In genomic region chr5:31252151-31252550, GRCm38 (mm10) we compare ENCODE assay signal across 9 mouse cellular contexts. TPM values are rescaled to one million over a fixed set of nuclear protein-coding genes. Genes with fewer than 3 reads are reported as not detected.
DNase-seq lines count a peak whose midpoint lies in the region; ATAC-seq and TF ChIP-seq lines count a peak whose summit lies in the region.
"Had no signal": no experiment of that assay in that cellular context is flagged by ENCODE, and none has a peak within 500 bp of the region (broad histone marks: within the 10 kb centered on the region; RNA-seq: fewer than 3 reads in every experiment).

No protein-coding gene starts in this region.

- no peak for DNase-seq in lung, adult 2 months
- DNase-seq in lung, postnatal 10 days: no peak
- no peak for DNase-seq in cerebellum, postnatal 4 days (ENCODE audit: low spot score in 2 of 2)
- no peak for DNase-seq in ovary, adult 18-20 months (ENCODE audit: low spot score)

- no peak for TF ChIP-seq CTCF in lung, adult 2 months (IDR thresholded peaks at IDR 0.05; ENCODE audit: insufficient read depth, low read length)
- no peak for TF ChIP-seq CTCF in small intestine, adult 2 months (IDR thresholded peaks at IDR 0.05; ENCODE audit: extremely low read depth, insufficient read length, insufficient replicate concordance, low read depth, low read length)

- peaks cover 86% of the 10 kb centered on the region for H3K36me3 ChIP-seq in forebrain, embryonic 12.5 days (replicated peaks)
- peaks cover 10% of the 10 kb centered on the region; the same call in 1 of the 2 replicates for H3K36me3 ChIP-seq in intestine, embryonic 16.5 days (ENCODE audit: control insufficient read depth, insufficient read depth, low read length)
- H3K36me3 ChIP-seq in small intestine, adult 2 months (ENCODE audit: control insufficient read depth, insufficient read depth, low read length): peaks cover 47% of the 10 kb centered on the region

- 63% methylated on average over 10 of the region's 10 CpGs for WGBS in lung, adult 2 months
- WGBS in forebrain, embryonic 12.5 days: 44% methylated on average over 10 of the region's 10 CpGs
- 42% methylated on average over 10 of the region's 10 CpGs for WGBS in intestine, embryonic 16.5 days
- 24% methylated on average over 10 of the region's 10 CpGs for WGBS in small intestine, adult 2 months

- H3K27ac ChIP-seq in forebrain, embryonic 12.5 days: no peak overlapping the region
- peak overlapping the region; percentile 89 for H3K27ac ChIP-seq in intestine, embryonic 16.5 days (ENCODE audit: low read length)
- peak overlapping the region; percentile 80 for H3K27ac ChIP-seq in small intestine, adult 2 months (ENCODE audit: insufficient read depth, low read depth, low read length)

- no peaks in the 10 kb centered on the region for H3K9me3 ChIP-seq in forebrain, embryonic 12.5 days
- H3K9me3 ChIP-seq in intestine, embryonic 16.5 days (ENCODE audit: control insufficient read depth, low read length): no peaks in the 10 kb centered on the region

- peak overlapping the region; percentile 45 for H3K4me3 ChIP-seq in lung, adult 2 months (replicated peaks; ENCODE audit: extremely low read depth, low read depth, low read length)
- H3K4me3 ChIP-seq in forebrain, embryonic 12.5 days (replicated peaks): peak overlapping the region; percentile 27; the same call in 1 of the 2 replicates
- H3K4me3 ChIP-seq in intestine, embryonic 16.5 days (ENCODE audit: low read length): peak overlapping the region; percentile 55
- peak overlapping the region; percentile 82 for H3K4me3 ChIP-seq in small intestine, adult 2 months (ENCODE audit: low read depth, low read length)

- H3K9ac ChIP-seq in forebrain, embryonic 12.5 days: peak overlapping the region; percentile 42; the same call in 1 of the 2 replicates
- H3K9ac ChIP-seq in intestine, embryonic 16.5 days (ENCODE audit: low read depth, low read length): peak overlapping the region; percentile 67

- peaks cover 11% of the 10 kb centered on the region for H3K27me3 ChIP-seq in forebrain, embryonic 12.5 days
- H3K27me3 ChIP-seq in intestine, embryonic 16.5 days (replicated peaks; ENCODE audit: control insufficient read depth, insufficient read depth, low read length): no peaks in the 10 kb centered on the region
- H3K27me3 ChIP-seq in small intestine, adult 2 months (ENCODE audit: control insufficient read depth, insufficient read depth, low read length): no peaks in the 10 kb centered on the region

- H3K4me2 ChIP-seq in forebrain, embryonic 12.5 days: peak overlapping the region; percentile 48
- H3K4me2 ChIP-seq in intestine, embryonic 16.5 days (ENCODE audit: low read depth, low read length): peak overlapping the region; percentile 60

- no peak for TF ChIP-seq POLR2A in lung, adult 2 months (IDR thresholded peaks at IDR 0.05; ENCODE audit: borderline replicate concordance, extremely low read depth, low read depth, low read length)
- TF ChIP-seq POLR2A in small intestine, adult 2 months (IDR thresholded peaks at IDR 0.05; ENCODE audit: low read depth, low read length): no peak

- ATAC-seq in forebrain, embryonic 12.5 days (ENCODE audit: low FRiP score): no peak
- 0 out of 2 replicates have a peak, but pooled peaks have one; percentile 9 for ATAC-seq in intestine, embryonic 16.5 days

- peaks cover 8% of the 10 kb centered on the region for H3K4me1 ChIP-seq in lung, adult 2 months (ENCODE audit: control insufficient read depth, insufficient read depth, low read length)
- H3K4me1 ChIP-seq in forebrain, embryonic 12.5 days: peaks cover 11% of the 10 kb centered on the region
- H3K4me1 ChIP-seq in intestine, embryonic 16.5 days (ENCODE audit: control insufficient read depth, insufficient read depth, low read length): peaks cover 6% of the 10 kb centered on the region; the same call in 1 of the 2 replicates
- peaks cover 14% of the 10 kb centered on the region for H3K4me1 ChIP-seq in small intestine, adult 2 months (ENCODE audit: control insufficient read depth, insufficient read depth, insufficient read length, low read length)

RNA-seq across cellular contexts. Expression of gene Krtcap3, which starts 0.7 kb away (rescaled TPM):
- 71.3 and 75.9 TPM in 2 replicates for polyA plus RNA-seq in lung, adult 2 months (2012; rRNA removed)
- 4.7 and 6.7 TPM in 2 replicates for polyA plus RNA-seq in forebrain, embryonic 12.5 days (2016; fragmentation: Nextera tagmentation; extraction: Ambion mirVana)
- polyA plus RNA-seq in intestine, embryonic 16.5 days (2015; fragmentation: Nextera tagmentation; extraction: Ambion mirVana): 70.1 and 71.1 TPM in 2 replicates
- 122 and 205 TPM in 2 replicates for polyA plus RNA-seq in small intestine, adult 2 months (2012; rRNA removed)

RNA-seq across cellular contexts. Expression of gene Gm9970, which starts 11.1 kb away (rescaled TPM):
- 0.36 and 0.70 TPM in 2 replicates for polyA plus RNA-seq in lung, adult 2 months (2012; rRNA removed)
- polyA plus RNA-seq in forebrain, embryonic 12.5 days (2016; fragmentation: Nextera tagmentation; extraction: Ambion mirVana): 0.54 and 0.89 TPM in 2 replicates
- polyA plus RNA-seq in intestine, embryonic 16.5 days (2015; fragmentation: Nextera tagmentation; extraction: Ambion mirVana): 0.27 TPM in 1 of 2 replicates, not detected in the other
- polyA plus RNA-seq in small intestine, adult 2 months (2012; rRNA removed): 0.82 TPM in 1 of 2 replicates, not detected in the other
- polyA plus RNA-seq: activated CD4-positive, CD25-positive, alpha-beta regulatory T cell, adult 4 months; cortical plate, adult 2 months had no signal

RNA-seq across cellular contexts. Expression of gene Nrbp1, which starts 11.5 kb away (rescaled TPM):
- polyA plus RNA-seq in lung, adult 2 months (2012; rRNA removed): 170 and 188 TPM in 2 replicates
- polyA plus RNA-seq in forebrain, embryonic 12.5 days (2016; fragmentation: Nextera tagmentation; extraction: Ambion mirVana): 137 and 139 TPM in 2 replicates
- 132 and 140 TPM in 2 replicates for polyA plus RNA-seq in intestine, embryonic 16.5 days (2015; fragmentation: Nextera tagmentation; extraction: Ambion mirVana)
- 98.0 and 232 TPM in 2 replicates for polyA plus RNA-seq in small intestine, adult 2 months (2012; rRNA removed)

RNA-seq across cellular contexts. Expression of gene Ppm1g, which starts 31.7 kb away (rescaled TPM):
- 67.4 and 89.5 TPM in 2 replicates for polyA plus RNA-seq in lung, adult 2 months (2012; rRNA removed)
- 169 TPM in 2 replicates for polyA plus RNA-seq in forebrain, embryonic 12.5 days (2016; fragmentation: Nextera tagmentation; extraction: Ambion mirVana)
- 110 and 122 TPM in 2 replicates for polyA plus RNA-seq in intestine, embryonic 16.5 days (2015; fragmentation: Nextera tagmentation; extraction: Ambion mirVana)
- polyA plus RNA-seq in small intestine, adult 2 months (2012; rRNA removed): 39.3 and 67.7 TPM in 2 replicates

RNA-seq across cellular contexts. Expression of gene Ift172, which starts 38.8 kb away (rescaled TPM):
- polyA plus RNA-seq in lung, adult 2 months (2012; rRNA removed): 45.0 and 47.8 TPM in 2 replicates
- 46.1 and 47.8 TPM in 2 replicates for polyA plus RNA-seq in forebrain, embryonic 12.5 days (2016; fragmentation: Nextera tagmentation; extraction: Ambion mirVana)
- polyA plus RNA-seq in intestine, embryonic 16.5 days (2015; fragmentation: Nextera tagmentation; extraction: Ambion mirVana): 19.5 and 21.5 TPM in 2 replicates
- polyA plus RNA-seq in small intestine, adult 2 months (2012; rRNA removed): 18.1 and 20.9 TPM in 2 replicates

Comparison
In these comparisons a context has a peak if more than half of its experiments do, and no peak if none do; other contexts are left out.
1. H3K4me3 ChIP-seq: peak in every context shown above with its lines; median percentile 82 in small intestine, adult 2 months; 55 in intestine, embryonic 16.5 days; 45 in lung, adult 2 months; 27 in forebrain, embryonic 12.5 days.